Mouse (Mus musculus) neural tube, embryonic 11.5 days (tissue): ENCODE results near the gene Krtap14. TPM values are rescaled to one million over a fixed set of nuclear protein-coding genes. Genes with fewer than 3 reads are reported as not detected.

Source experiments
- ATAC-seq: fragments of 200-750 bp; cut with Nextera tagmentation; 2 replicates; pipeline ENCODE4 v1.8.0; 2017; ENCODE audit warnings: moderate number of reproducible peaks, mild to moderate bottlenecking, moderate TSS enrichment, moderate library complexity; ENCODE audit not compliant: insufficient read depth, low FRiP score, low TSS enrichment
- DNase-seq: peaks from one replicate; pipeline ENCODE4 v3.0.0-alpha.2; 2015; ENCODE audit warnings: low spot score
- H3K27ac ChIP-seq: fragments of 300-500 bp; sonication (generic); 2 replicates; pipeline ENCODE4 v1.5.1; 2014; ENCODE audit warnings: low read depth, mild to moderate bottlenecking, low read length
- H3K27me3 ChIP-seq: fragments of 300-500 bp; sonication (generic); 2 replicates; pipeline ENCODE4 v1.6.1; 2014; ENCODE audit warnings: mild to moderate bottlenecking, low read length, mixed read lengths; ENCODE audit not compliant: control insufficient read depth, insufficient read depth
- H3K36me3 ChIP-seq: fragments of 300-500 bp; sonication (generic); 2 replicates; pipeline ENCODE4 v1.6.1; 2014; ENCODE audit warnings: mild to moderate bottlenecking, low read length, moderate library complexity, mixed read lengths; ENCODE audit not compliant: control insufficient read depth, insufficient read depth
- H3K4me1 ChIP-seq: fragments of 300-500 bp; sonication (generic); 2 replicates; pipeline ENCODE4 v1.6.1; 2014; ENCODE audit warnings: low read length, mixed read lengths; ENCODE audit not compliant: control insufficient read depth, insufficient read depth
- H3K4me2 ChIP-seq: fragments of 300-500 bp; sonication (generic); 2 replicates; pipeline ENCODE4 v1.6.1; 2014; ENCODE audit warnings: low read depth, mild to moderate bottlenecking, moderate library complexity
- H3K4me3 ChIP-seq: fragments of 300-500 bp; sonication (generic); 2 replicates; pipeline ENCODE4 v1.5.1; 2014; ENCODE audit warnings: low read depth, low read length
- H3K9ac ChIP-seq: fragments of 300-500 bp; sonication (generic); 2 replicates; pipeline ENCODE4 v1.6.1; 2014; ENCODE audit warnings: mild to moderate bottlenecking, low read length
- H3K9me3 ChIP-seq: fragments of 300-500 bp; sonication (generic); 2 replicates; pipeline ENCODE4 v1.6.1; 2016; ENCODE audit warnings: low read length; ENCODE audit not compliant: control insufficient read depth
- WGBS: fragments of 180-500 bp; shearing (Covaris S2); extraction: QIAGEN DNeasy Blood & Tissue Kit; methylation state at CpG from one replicate; pipeline ENCODE4 v1.1.7; 2014; 5-methylcytosine and 5-hydroxymethylcytosine counted together
- polyA plus RNA-seq: library from polyadenylated mRNA; unstranded; fragments of >200 nt; fragmentation: Nextera tagmentation; extraction: Ambion mirVana; gene quantifications from 2 replicates; pipeline ENCODE4 v1.2.1, GENCODE M21; 2014

The Krtap14 gene
- polyA plus RNA-seq, 1 experiment from 2014 or later: not detected

- H3K27me3 ChIP-seq: no peaks in the 10 kb centered on the region
- WGBS: 94% methylated on average over 3 of the region's 3 CpGs
- DNase-seq (no peak), ATAC-seq (no peak)
- H3K36me3 ChIP-seq: no peaks in the 10 kb centered on the region
- H3K4me1 ChIP-seq: no peaks in the 10 kb centered on the region
- no peak within 1 kb of the TSS for H3K27ac ChIP-seq
- no peaks in the 10 kb centered on the region for H3K9me3 ChIP-seq
- H3K4me2 ChIP-seq: no peak within 1 kb of the TSS
- no peak within 1 kb of the TSS for H3K4me3 ChIP-seq
- H3K9ac ChIP-seq: no peak within 1 kb of the TSS
These were observed 5.9 kb downstream of the Krtap14 start, which contains the start of gene Krtap15 for GRCm38 (mm10) chr16:88820066-88820465. Krtap15 (plus strand) TSS chr16:88820215.

DNA sequence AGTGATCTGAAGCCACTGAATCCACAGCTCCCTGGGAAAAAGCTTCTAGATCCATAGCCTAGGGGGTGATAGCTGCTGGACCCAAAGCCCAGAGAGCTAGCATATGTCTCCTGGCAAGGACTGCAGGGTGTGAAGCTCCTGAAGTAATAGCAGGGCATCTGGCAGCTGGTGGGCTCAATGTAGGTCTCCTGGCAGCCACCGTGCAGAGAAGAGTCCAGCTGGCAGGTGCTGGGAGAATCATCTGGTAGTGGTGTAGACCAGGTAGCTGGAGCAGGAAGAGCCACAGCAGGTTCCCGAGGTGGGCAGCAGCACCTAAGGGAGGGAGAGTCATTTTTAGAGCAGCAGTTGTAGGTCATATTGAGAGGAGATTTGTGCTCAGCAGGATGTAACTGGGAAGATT lies 14.1 kb downstream of the Krtap14 start, which contains the start of gene Gm20741:
Gene Gm20741, minus strand, starts transcription at position 394 of the 400 bp plus-strand sequence.
- DNase-seq (no peak), ATAC-seq (no peak)
- Histone ChIP-seq H3K4me3 (no peak within 1 kb of the TSS), H3K27me3 (no peaks in the 10 kb centered on the region), H3K4me2 (no peak within 1 kb of the TSS), H3K4me1 (no peaks in the 10 kb centered on the region), H3K36me3 (no peaks in the 10 kb centered on the region), H3K9ac (no peak within 1 kb of the TSS), H3K9me3 (no peaks in the 10 kb centered on the region), H3K27ac (no peak within 1 kb of the TSS)
- WGBS: 85% methylated on average over 2 of the region's 2 CpGs

DNA sequence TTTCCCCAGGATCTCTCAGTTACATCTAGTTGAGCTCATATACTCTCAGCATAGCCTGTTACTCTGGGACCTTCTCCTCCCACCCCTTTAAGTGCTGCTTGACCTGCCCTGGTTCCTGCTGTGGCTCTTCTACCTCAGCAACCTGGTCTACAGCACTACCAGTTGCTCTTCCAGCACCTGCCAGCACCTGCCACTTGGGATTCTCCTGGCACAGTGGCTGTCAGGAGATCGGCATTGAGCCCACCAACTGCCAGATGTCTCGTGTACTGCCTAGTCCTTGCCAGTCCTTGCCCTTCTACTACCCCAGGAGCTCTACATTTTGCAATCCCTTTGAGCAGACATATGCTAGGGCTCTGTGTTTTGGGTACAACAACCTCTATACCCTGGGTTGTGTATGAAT lies 39.2 kb downstream of the Krtap14 start:
- no peaks in the 10 kb centered on the region for H3K4me1 ChIP-seq
- H3K27me3 ChIP-seq: no peaks in the 10 kb centered on the region
- no peaks in the 10 kb centered on the region for H3K36me3 ChIP-seq
- 88% methylated on average over 2 of the region's 2 CpGs for WGBS
- DNase-seq (no peak), ATAC-seq (no peak)
- no peak overlapping the region for H3K9ac ChIP-seq
- H3K4me3 ChIP-seq: no peak overlapping the region
- H3K9me3 ChIP-seq: no peaks in the 10 kb centered on the region
- H3K4me2 ChIP-seq: no peak overlapping the region
- no peak overlapping the region for H3K27ac ChIP-seq

GRCm38 (mm10) chr16:88777596-88777995 lies 48.3 kb downstream of the Krtap14 start, which contains the start of gene Gm5965:
Gm5965 (plus strand) TSS chr16:88777896.
- no peaks in the 10 kb centered on the region for H3K4me1 ChIP-seq
- H3K4me2 ChIP-seq: no peak within 1 kb of the TSS
- no peak within 1 kb of the TSS for H3K27ac ChIP-seq
- 89% methylated on average over 5 of the region's 6 CpGs for WGBS
- no peak within 1 kb of the TSS for H3K9ac ChIP-seq
- DNase-seq (no peak), ATAC-seq (no peak)
- no peaks in the 10 kb centered on the region for H3K36me3 ChIP-seq
- no peaks in the 10 kb centered on the region for H3K9me3 ChIP-seq
- no peak within 1 kb of the TSS for H3K4me3 ChIP-seq
- H3K27me3 ChIP-seq: no peaks in the 10 kb centered on the region

- WGBS: 86% methylated on average over 2 of the region's 2 CpGs
- Histone ChIP-seq H3K36me3 (no peaks in the 10 kb centered on the region), H3K4me1 (no peaks in the 10 kb centered on the region), H3K9me3 (no peaks in the 10 kb centered on the region), H3K4me2 (no peak within 1 kb of the TSS), H3K9ac (no peak within 1 kb of the TSS), H3K27ac (no peak within 1 kb of the TSS), H3K4me3 (no peak within 1 kb of the TSS), H3K27me3 (no peaks in the 10 kb centered on the region)
- ATAC-seq: no peak
- no peak for DNase-seq
These were observed 51.8 kb downstream of the Krtap14 start, which contains the start of gene 2310057N15Rik for GRCm38 (mm10) chr16:88774106-88774505. 2310057N15Rik (minus strand) TSS chr16:88774206.

Other genes with a start within 250 kb of the Krtap14 start
- gene Krtap24-1, start 213.9 kb downstream of the Krtap14 start, polyA plus RNA-seq: not detected in 2 replicates
- not detected in 2 replicates for gene 2310079G19Rik, start 198.5 kb downstream of the Krtap14 start, polyA plus RNA-seq
- gene Krtap26-1, start 178.3 kb downstream of the Krtap14 start, polyA plus RNA-seq: not detected in 2 replicates
- gene Krtap27-1, start 154.5 kb downstream of the Krtap14 start, polyA plus RNA-seq: not detected in 2 replicates
- gene 2310061N02Rik, start 118.2 kb downstream of the Krtap14 start, polyA plus RNA-seq: not detected in 2 replicates
- gene Krtap13-1, start 97.3 kb downstream of the Krtap14 start, polyA plus RNA-seq: not detected in 2 replicates
- not detected in 2 replicates for gene Krtap13, start 74.5 kb downstream of the Krtap14 start, polyA plus RNA-seq
- not detected in 2 replicates for gene 2310034C09Rik, start 67.3 kb downstream of the Krtap14 start, polyA plus RNA-seq
- gene 2310057N15Rik, start 51.9 kb downstream of the Krtap14 start, polyA plus RNA-seq: not detected in 2 replicates
- not detected in 2 replicates for gene Gm5965, start 48.2 kb downstream of the Krtap14 start, polyA plus RNA-seq
- gene Gm20741, start 13.9 kb downstream of the Krtap14 start, polyA plus RNA-seq: not detected in 2 replicates
- gene Krtap15, start 5.9 kb downstream of the Krtap14 start, polyA plus RNA-seq: not detected in 2 replicates
- gene Krtap19-1, start 43.3 kb upstream of the Krtap14 start, polyA plus RNA-seq: not detected in 2 replicates
- not detected in 2 replicates for gene Krtap19-2, start 48.1 kb upstream of the Krtap14 start, polyA plus RNA-seq
- not detected in 2 replicates for gene Krtap19-3, start 51.9 kb upstream of the Krtap14 start, polyA plus RNA-seq
- not detected in 2 replicates for gene Krtap19-4, start 58.9 kb upstream of the Krtap14 start, polyA plus RNA-seq
- gene Krtap19-5, start 70.3 kb upstream of the Krtap14 start, polyA plus RNA-seq: not detected in 2 replicates
- gene Krtap19-9b, start 106.1 kb upstream of the Krtap14 start, polyA plus RNA-seq: not detected in 2 replicates
- not detected in 2 replicates for gene Krtap16-3, start 136.7 kb upstream of the Krtap14 start, polyA plus RNA-seq
- not detected in 2 replicates for gene Krtap22-2, start 184.6 kb upstream of the Krtap14 start, polyA plus RNA-seq
- gene Gm10229, start 189.1 kb upstream of the Krtap14 start, polyA plus RNA-seq: not detected in 2 replicates
- not detected in 2 replicates for gene Krtap6-1, start 205.6 kb upstream of the Krtap14 start, polyA plus RNA-seq
- not detected in 2 replicates for gene Gm10228, start 215.3 kb upstream of the Krtap14 start, polyA plus RNA-seq
- not detected in 2 replicates for gene Krtap6-5, start 221.7 kb upstream of the Krtap14 start, polyA plus RNA-seq
- gene 1110025L11Rik, start 237.9 kb upstream of the Krtap14 start, polyA plus RNA-seq: not detected in 2 replicates